In the genomic region with DNA sequence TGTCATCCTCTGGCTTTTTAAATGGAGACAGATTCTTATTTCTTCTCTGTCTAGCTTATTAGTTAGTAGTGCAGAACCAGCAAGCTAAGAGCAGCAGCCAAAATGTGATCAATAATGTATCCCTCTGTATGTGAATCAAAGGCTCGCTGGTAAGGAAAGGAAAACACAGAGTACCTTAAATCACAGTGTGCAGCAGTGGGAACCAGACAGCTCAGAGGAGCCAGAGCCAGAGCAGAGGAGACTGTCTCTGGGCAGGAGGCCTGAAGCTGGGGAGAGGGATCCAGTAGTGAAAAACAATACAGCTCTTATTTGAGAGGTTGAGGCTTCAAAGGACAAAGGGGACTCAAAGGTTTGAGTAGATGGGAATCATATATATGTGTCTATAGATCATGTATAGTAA, we compare ENCODE assay signal across 24 mouse cellular contexts.
"Had no signal": no experiment of that assay in that cellular context is flagged by ENCODE, and none has a peak within 500 bp of the region (broad histone marks: within the 10 kb centered on the region; RNA-seq: fewer than 3 reads in every experiment).

No protein-coding gene starts in this region.

- H3K27ac ChIP-seq: gastrocnemius, adult 2 months; heart, embryonic 10.5 days; hindbrain, embryonic 10.5 days; hindbrain, embryonic 13.5 days; hindbrain, embryonic 15.5 days; intestine, embryonic 15.5 days; layer of hippocampus, adult 2 months; left cerebral cortex, adult 2 months; limb, embryonic 10.5 days; limb, embryonic 12.5 days had no signal

- ATAC-seq: inflammation-experienced regulatory T-cells, adult 6 months; intestine, embryonic 15.5 days; intestine, postnatal 0 days had no signal

- H3K9me3 ChIP-seq: heart, embryonic 10.5 days; heart, embryonic 12.5 days; hindbrain, embryonic 10.5 days; hindbrain, embryonic 13.5 days; hindbrain, embryonic 15.5 days; intestine, embryonic 15.5 days; limb, embryonic 10.5 days; limb, embryonic 12.5 days had no signal

- H3K27me3 ChIP-seq: heart, embryonic 12.5 days; hindbrain, embryonic 13.5 days; hindbrain, embryonic 15.5 days; intestine, embryonic 15.5 days; limb, embryonic 12.5 days had no signal

- H3K4me2 ChIP-seq: heart, embryonic 12.5 days; hindbrain, embryonic 13.5 days; hindbrain, embryonic 15.5 days; intestine, embryonic 15.5 days; limb, embryonic 12.5 days had no signal

- H3K4me1 ChIP-seq: heart, embryonic 10.5 days; heart, embryonic 12.5 days; hindbrain, embryonic 10.5 days; hindbrain, embryonic 13.5 days; hindbrain, embryonic 15.5 days; intestine, embryonic 15.5 days; limb, embryonic 10.5 days; limb, embryonic 12.5 days had no signal

- H3K36me3 ChIP-seq: heart, embryonic 10.5 days; heart, embryonic 12.5 days; hindbrain, embryonic 10.5 days; hindbrain, embryonic 13.5 days; hindbrain, embryonic 15.5 days; intestine, embryonic 15.5 days; limb, embryonic 10.5 days; limb, embryonic 12.5 days had no signal

- H3K9ac ChIP-seq: heart, embryonic 12.5 days; hindbrain, embryonic 13.5 days; hindbrain, embryonic 15.5 days; intestine, embryonic 15.5 days; limb, embryonic 12.5 days had no signal

- H3K4me3 ChIP-seq: gastrocnemius, adult 2 months; heart, embryonic 10.5 days; heart, embryonic 12.5 days; hindbrain, embryonic 10.5 days; hindbrain, embryonic 13.5 days; hindbrain, embryonic 15.5 days; intestine, embryonic 15.5 days; layer of hippocampus, adult 2 months; left cerebral cortex, adult 2 months; limb, embryonic 10.5 days; limb, embryonic 12.5 days had no signal

- DNase-seq: gastrocnemius, adult 2 months; gastrocnemius, postnatal 10 days; gastrocnemius, postnatal 25 days; heart, adult 18-20 months; heart, postnatal 10 days; heart, postnatal 4 days; kidney, adult 18-20 months; kidney, adult 8-10 months; kidney, postnatal 10 days; kidney, postnatal 25 days; kidney, postnatal 4 days; liver had no signal
